Mouse (Mus musculus): ENCODE results near the gene Eif4a1. TPM values are rescaled to one million over a fixed set of nuclear protein-coding genes. Genes with fewer than 3 reads are reported as not detected.

The Eif4a1 gene
- total and polyA plus RNA-seq, 3 experiments, result 114 to 1,689 (median 634) TPM

GRCm38 (mm10) chr11:69633128-69633866 lies 38.9 kb downstream of the Eif4a1 start (continued):
- TF ChIP-seq EP300 (IDR thresholded peaks at IDR 0.05; ENCODE audit: low read depth in 1 of 2, low read length in 2 of 2) (0 out of 4 replicates have a peak, but pooled peaks of 1 of the 2 experiments have one; percentile 17), ZKSCAN1 (IDR thresholded peaks at IDR 0.05; ENCODE audit: low read depth, low read length) (no peak), UBTF (IDR thresholded peaks at IDR 0.05; ENCODE audit: borderline replicate concordance, insufficient read depth, low read depth, low read length) (peak; percentile 79; the same call in 1 of the 2 replicates), CTCF (IDR thresholded peaks at IDR 0.05 in 2 of 3, conservative IDR thresholded peaks at IDR 0.05 in 1 of 3; ENCODE audit: control insufficient read depth in 1 of 3, insufficient read depth in 1 of 3, low read depth in 2 of 3, low read length in 3 of 3, poor library complexity in 1 of 3, severe bottlenecking in 1 of 3) (no peak), ZMIZ1 (IDR thresholded peaks at IDR 0.05; ENCODE audit: low read depth, low read length) (no peak; the same call in 1 of the 2 replicates), SIN3A (IDR thresholded peaks at IDR 0.05; ENCODE audit: low read length) (no peak; the same call in none of the 2 replicates), USF1 (IDR thresholded peaks at IDR 0.05; ENCODE audit: low read depth, low read length) (no peak), MAFK (IDR thresholded peaks at IDR 0.05; ENCODE audit: borderline replicate concordance, low read depth, low read length) (no peak), GATA1 (IDR thresholded peaks at IDR 0.05; ENCODE audit: low read depth, low read length) (no peak), RCOR1 (IDR thresholded peaks at IDR 0.05; ENCODE audit: low read depth, low read length) (no peak), MYB (IDR thresholded peaks at IDR 0.05; ENCODE audit: low read depth, low read length) (no peak), SMC3 (IDR thresholded peaks at IDR 0.05; ENCODE audit: low read depth, low read length) (no peak), ZNF384 (IDR thresholded peaks at IDR 0.05; ENCODE audit: low read depth, low read length) (peak; percentile 75), MAX (IDR thresholded peaks at IDR 0.05; ENCODE audit: low read length) (peak; percentile 68), USF2 (IDR thresholded peaks at IDR 0.05; ENCODE audit: borderline replicate concordance in 1 of 2, insufficient read depth in 1 of 2, low read depth in 1 of 2, low read length in 2 of 2) (no peak), JUND (IDR thresholded peaks at IDR 0.05; ENCODE audit: low read depth, low read length) (no peak), MXI1 (IDR thresholded peaks at IDR 0.05; ENCODE audit: low read depth, low read length) (peak; percentile 75), TAL1 (IDR thresholded peaks at IDR 0.05; ENCODE audit: low read length) (no peak), ETS1 (IDR thresholded peaks at IDR 0.05; ENCODE audit: low read depth, low read length) (no peak), CHD1 (IDR thresholded peaks at IDR 0.05; ENCODE audit: low read depth, low read length) (peak; percentile 89; the same call in 1 of the 2 replicates), KAT2A (conservative IDR thresholded peaks at IDR 0.05; ENCODE audit: low read depth, low read length) (no peak), ZC3H11A (IDR thresholded peaks at IDR 0.05; ENCODE audit: low read depth, low read length) (no peak), HCFC1 (IDR thresholded peaks at IDR 0.05; ENCODE audit: low read depth, low read length) (no peak), MYC (IDR thresholded peaks at IDR 0.05; ENCODE audit: low read depth, low read length) (no peak)

Data from MEL (cell line).